Mouse (Mus musculus) erythroblast, embryonic 14.5 days (primary cell): Measurements from ENCODE around the gene Ncapg2.

ENCODE experiments used
- GATA1 ChIP-seq: IDR thresholded peaks from 2 replicates; pipeline ENCODE4 v1.6.1; 2012; ENCODE audit warnings: low read length, inconsistent platforms, mixed read lengths
- TAL1 ChIP-seq: IDR thresholded peaks from 3 replicates; pipeline ENCODE4 v1.6.1; 2012; ENCODE audit warnings: low read length, inconsistent platforms, mixed read lengths

DNA sequence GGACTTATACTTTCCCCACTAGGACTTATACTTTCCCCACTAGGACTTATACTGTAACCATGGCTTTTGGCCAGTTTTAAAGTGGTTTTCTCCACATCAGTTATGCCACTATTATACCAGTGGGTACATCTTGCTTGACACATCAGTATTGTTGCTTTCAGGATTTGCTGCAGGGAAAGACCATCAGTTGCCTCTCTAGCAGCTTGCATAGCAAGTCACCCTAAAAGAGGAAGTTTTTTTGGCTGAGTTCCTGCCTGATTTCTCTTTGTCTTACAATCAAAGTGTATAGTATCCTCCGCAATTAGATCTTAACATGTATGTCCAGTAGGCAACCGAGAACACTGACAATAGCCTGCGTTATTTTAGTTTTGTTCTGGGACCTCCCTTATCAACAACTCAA is 30.9 kb downstream of the Ncapg2 start:
- TF ChIP-seq GATA1 (no peak), TAL1 (no peak)
